Mouse (Mus musculus) heart, embryonic 14.5 days (tissue): ENCODE results near the gene Rad51b. TPM values are rescaled to one million over a fixed set of nuclear protein-coding genes. Genes with fewer than 3 reads are reported as not detected.

Experiments used
- ATAC-seq: fragments of 200-750 bp; cut with Nextera tagmentation; 2 replicates; pipeline ENCODE4 v1.8.0; 2017; ENCODE audit warnings: low read depth, moderate TSS enrichment; ENCODE audit not compliant: insufficient number of reproducible peaks, insufficient read depth, low FRiP score
- H3K27ac ChIP-seq, 2 experiments: fragments of 200-500 bp in 1 of 2; fragments of 300-500 bp in 1 of 2; sonication (generic) in 1 of 2; replicated peaks in 1 of 2; 2 replicates each; pipeline ENCODE4 v1.5.1; 2012 to 2014; ENCODE audit warnings: low read depth in 2 of 2, low read length in 2 of 2, control low read depth in 1 of 2, mild to moderate bottlenecking in 1 of 2, mixed read lengths in 1 of 2; ENCODE audit not compliant: control insufficient read depth in 1 of 2, insufficient read depth in 1 of 2
- H3K27me3 ChIP-seq: fragments of 300-500 bp; sonication (generic); 2 replicates; pipeline ENCODE4 v1.6.1; 2014; ENCODE audit warnings: mild to moderate bottlenecking, low read length, control low read depth; ENCODE audit not compliant: control insufficient read depth, insufficient read depth
- H3K36me3 ChIP-seq: fragments of 300-500 bp; sonication (generic); 2 replicates; pipeline ENCODE4 v1.6.1; 2014; ENCODE audit warnings: mild to moderate bottlenecking, control low read depth, low read length, mixed read lengths; ENCODE audit not compliant: control insufficient read depth, insufficient read depth
- H3K4me1 ChIP-seq, 2 experiments: fragments of 200-500 bp in 1 of 2; fragments of 300-500 bp in 1 of 2; sonication (generic) in 1 of 2; 2 replicates each; pipeline ENCODE4 v1.6.1; 2012 to 2014; ENCODE audit warnings: low read length in 2 of 2, control low read depth in 1 of 2, mixed read lengths in 1 of 2; ENCODE audit not compliant: control insufficient read depth in 2 of 2, insufficient read depth in 2 of 2
- H3K4me2 ChIP-seq: fragments of 300-500 bp; sonication (generic); 2 replicates; pipeline ENCODE4 v1.6.1; 2014; ENCODE audit warnings: mild to moderate bottlenecking, low read length
- H3K4me3 ChIP-seq, 2 experiments: fragments of 200-500 bp in 1 of 2; fragments of 300-500 bp in 1 of 2; sonication (generic) in 1 of 2; 2 replicates each; pipeline ENCODE4 v1.5.1; 2012 to 2014; ENCODE audit warnings: low read length in 2 of 2, mild to moderate bottlenecking in 2 of 2, control low read depth in 1 of 2, low read depth in 1 of 2, moderate library complexity in 1 of 2; ENCODE audit not compliant: control insufficient read depth in 1 of 2, insufficient read depth in 1 of 2
- H3K9ac ChIP-seq: fragments of 300-500 bp; sonication (generic); 2 replicates; pipeline ENCODE4 v1.6.1; 2014; ENCODE audit warnings: mild to moderate bottlenecking, low read length
- H3K9me3 ChIP-seq: fragments of 300-500 bp; sonication (generic); 2 replicates; pipeline ENCODE4 v1.6.1; 2016; ENCODE audit warnings: low read length, control low read depth; ENCODE audit not compliant: control insufficient read depth
- WGBS: fragments of 180-500 bp; shearing (Covaris S2); extraction: QIAGEN DNeasy Blood & Tissue Kit; methylation state at CpG from one replicate; pipeline ENCODE4 v1.1.7; 2014; 5-methylcytosine and 5-hydroxymethylcytosine counted together
- polyA plus RNA-seq: library from polyadenylated mRNA; unstranded; fragments of >200 nt; fragmentation: Nextera tagmentation; extraction: Ambion mirVana; gene quantifications from 2 replicates; pipeline ENCODE4 v1.2.1, GENCODE M21; 2014

Rad51b gene
- polyA plus RNA-seq, 1 experiment from 2014 or later, result 4.2 TPM

DNA sequence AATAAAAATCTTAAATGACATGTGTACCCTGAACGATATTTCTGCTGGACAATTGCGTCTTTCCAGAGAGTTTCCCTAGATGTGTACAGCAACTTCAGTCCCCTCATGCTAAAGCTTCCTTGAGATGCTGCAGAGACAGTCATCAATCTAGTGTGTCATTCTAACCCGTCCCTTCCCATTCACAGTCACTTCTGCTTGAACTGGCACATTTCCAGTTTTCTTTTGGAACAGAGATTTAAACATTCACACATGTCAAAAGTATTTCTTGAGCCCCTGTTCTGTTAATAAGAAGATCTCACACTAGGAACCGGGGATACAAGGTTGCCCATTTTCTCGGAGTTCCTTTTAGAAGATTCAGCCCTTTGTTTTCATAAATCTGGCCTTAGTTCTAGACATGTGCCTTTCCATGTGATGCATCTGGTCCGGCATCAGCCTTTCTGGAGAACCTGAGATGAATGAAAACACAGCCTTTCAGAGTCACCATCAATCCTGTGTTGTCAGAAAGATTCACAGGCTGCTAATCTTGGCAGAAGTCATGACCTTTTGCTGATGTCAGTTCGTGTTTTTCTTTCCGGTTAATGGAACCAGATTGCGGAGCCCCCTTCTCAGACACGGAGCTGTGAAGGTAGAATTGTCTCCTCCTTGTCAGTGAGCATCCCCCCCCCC lies 448.9 kb downstream of the Rad51b start:
- Histone ChIP-seq H3K4me3 (no peak overlapping the region), H3K9ac (no peak overlapping the region), H3K27me3 (no peaks in the 10 kb centered on the region), H3K36me3 (no peaks in the 10 kb centered on the region), H3K27ac (no peak overlapping the region), H3K4me2 (no peak overlapping the region), H3K9me3 (no peaks in the 10 kb centered on the region), H3K4me1 (peaks cover 23 to 38% of the 10 kb centered on the region in 2 experiments)
- 49% methylated on average over 10 of the region's 10 CpGs for WGBS
- ATAC-seq, result no peak

DNA sequence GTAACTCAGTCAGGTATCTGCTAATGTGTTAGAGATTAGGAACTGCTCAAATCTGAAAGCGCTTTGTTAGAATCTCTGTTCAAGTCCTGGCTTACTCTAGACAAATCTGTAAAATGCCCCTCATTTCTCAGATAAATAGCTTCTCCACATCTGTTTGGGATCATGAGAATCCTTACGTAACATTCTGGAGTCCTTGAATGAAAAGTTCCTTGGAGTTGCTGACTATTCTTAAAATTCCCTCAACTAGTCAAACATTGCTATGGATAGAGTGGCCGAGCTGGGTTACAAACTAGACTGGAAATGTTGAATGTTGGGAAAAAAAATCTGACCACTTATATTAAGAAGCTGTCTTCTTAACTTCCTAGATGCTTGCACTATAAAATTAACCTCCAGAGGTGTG lies 450.5 kb downstream of the Rad51b start:
- Histone ChIP-seq H3K36me3 (no peaks in the 10 kb centered on the region), H3K27me3 (no peaks in the 10 kb centered on the region), H3K4me2 (no peak overlapping the region), H3K9ac (no peak overlapping the region), H3K27ac (no peak overlapping the region), H3K4me3 (no peak overlapping the region), H3K4me1 (peaks cover 35 to 54% of the 10 kb centered on the region in 2 experiments), H3K9me3 (no peaks in the 10 kb centered on the region)
- ATAC-seq, result no peak
- 87% methylated on average over 3 of the region's 3 CpGs for WGBS

DNA sequence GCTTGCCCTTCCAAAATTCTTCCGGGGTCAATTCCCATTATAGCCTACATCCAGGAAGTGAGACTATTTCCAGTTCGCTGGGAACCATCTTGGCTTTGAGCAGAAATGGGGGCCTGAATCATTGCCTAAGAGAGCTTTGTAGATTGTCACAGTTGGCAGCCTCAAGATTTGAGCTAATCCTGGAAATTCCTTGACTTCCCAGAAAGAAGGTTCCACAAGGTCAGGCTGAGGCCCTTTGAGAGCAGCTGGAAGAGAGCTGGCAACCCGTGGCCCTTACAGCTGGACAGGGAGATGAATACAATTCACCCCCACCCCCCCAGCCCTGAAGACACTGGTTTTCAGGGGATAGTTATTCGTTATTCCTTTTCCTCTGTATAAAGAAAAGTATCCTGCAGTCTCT lies 451.8 kb downstream of the Rad51b start:
- no peaks in the 10 kb centered on the region for H3K27me3 ChIP-seq
- WGBS, result 57% methylated on average over 4 of the region's 4 CpGs

DNA sequence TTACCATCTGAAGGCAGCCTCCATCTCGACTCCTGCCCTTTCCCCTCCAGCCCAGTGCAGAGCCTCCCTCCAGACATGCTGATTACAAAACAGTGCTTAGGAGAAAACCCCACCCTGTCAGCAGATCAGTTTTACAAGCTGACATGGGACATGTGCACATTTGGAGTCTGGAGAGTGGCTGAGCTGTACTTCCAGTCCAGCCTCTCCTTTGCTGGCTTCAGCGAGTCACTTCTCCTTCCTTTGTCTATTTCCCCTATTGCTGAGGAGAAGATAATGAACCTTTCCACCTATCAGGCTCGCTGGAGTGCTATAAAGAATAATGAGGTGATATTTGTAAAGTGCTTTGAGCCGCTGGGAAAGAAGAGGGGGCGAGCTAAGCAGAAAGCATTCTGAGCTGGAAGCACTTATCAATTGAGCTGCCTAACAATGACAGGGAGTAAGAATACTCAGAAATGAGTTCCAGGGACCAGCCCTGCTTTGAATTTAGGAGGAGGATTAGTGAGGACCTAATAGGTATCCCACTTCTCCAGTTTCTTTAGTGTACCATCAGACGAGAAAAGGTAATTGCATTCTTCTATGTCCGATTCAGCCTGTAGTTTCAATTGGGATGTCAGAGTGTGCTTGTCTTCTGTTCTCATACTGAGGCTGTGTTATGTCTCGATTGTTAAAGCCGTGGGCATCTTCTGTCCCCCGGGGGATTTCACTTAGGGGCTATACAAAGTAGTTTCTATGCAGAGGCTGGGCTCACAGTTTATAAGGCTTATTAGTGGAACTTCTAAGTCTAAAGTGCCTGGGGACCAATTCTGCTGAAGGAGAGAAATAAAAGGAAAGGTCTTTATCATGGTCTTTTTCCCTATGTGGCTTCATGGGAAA lies 453.4 kb downstream of the Rad51b start:
- Histone ChIP-seq H3K9ac (peak overlapping the region; percentile 52), H3K4me3 (0 out of 4 replicates have a peak overlapping the region, but pooled peaks of 1 of the 2 experiments have one; percentile 0), H3K9me3 (no peaks in the 10 kb centered on the region), H3K27me3 (no peaks in the 10 kb centered on the region), H3K4me2 (peak overlapping the region; percentile 42), H3K4me1 (peaks cover 35 to 51% of the 10 kb centered on the region in 2 experiments), H3K36me3 (no peaks in the 10 kb centered on the region), H3K27ac (peak overlapping the region; percentile 53 to 63)
- peak; percentile 66 for ATAC-seq
- 18% methylated on average over 10 of the region's 10 CpGs for WGBS

More for the DNA sequence above, 451.8 kb downstream of the Rad51b start:
- peak overlapping the region in 1 of 2 experiments; percentile 63; a peak in 1 of 4 replicates for H3K27ac ChIP-seq
- no peak overlapping the region for H3K4me2 ChIP-seq
- H3K9ac ChIP-seq, result no peak overlapping the region
- H3K36me3 ChIP-seq, result no peaks in the 10 kb centered on the region
- no peaks in the 10 kb centered on the region for H3K9me3 ChIP-seq
- H3K4me1 ChIP-seq, result peaks cover 36 to 55% of the 10 kb centered on the region in 2 experiments
- no peak overlapping the region for H3K4me3 ChIP-seq
- no peak for ATAC-seq

DNA sequence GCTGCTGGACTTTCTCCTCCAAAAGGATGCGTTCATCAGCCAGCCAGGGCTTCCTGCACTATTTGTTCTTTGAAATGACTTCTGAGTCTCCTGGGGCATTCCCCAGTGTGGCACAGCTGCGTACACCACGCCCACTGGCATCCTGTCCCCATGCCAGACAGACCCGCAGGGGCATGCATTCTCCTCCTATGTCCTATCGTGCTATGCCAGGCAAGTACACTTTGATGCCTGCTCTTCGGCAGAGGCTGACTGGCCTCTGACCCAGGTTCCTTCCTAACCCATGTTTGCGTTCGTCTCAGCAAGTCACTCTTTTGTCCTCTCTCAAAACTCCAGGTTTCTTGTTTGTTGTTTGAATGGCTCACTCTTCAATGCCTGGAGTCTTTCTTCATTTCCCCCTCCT lies 454.7 kb downstream of the Rad51b start:
- Histone ChIP-seq H3K4me1 (peaks cover 32 to 51% of the 10 kb centered on the region in 2 experiments), H3K27me3 (no peaks in the 10 kb centered on the region), H3K36me3 (no peaks in the 10 kb centered on the region), H3K4me3 (no peak overlapping the region), H3K27ac (0 out of 4 replicates have a peak overlapping the region, but pooled peaks of 1 of the 2 experiments have one; percentile 6), H3K4me2 (no peak overlapping the region), H3K9ac (peak overlapping the region; percentile 32; the same call in 1 of the 2 replicates), H3K9me3 (no peaks in the 10 kb centered on the region)
- ATAC-seq, result no peak
- 55% methylated on average over 8 of the region's 8 CpGs for WGBS

DNA sequence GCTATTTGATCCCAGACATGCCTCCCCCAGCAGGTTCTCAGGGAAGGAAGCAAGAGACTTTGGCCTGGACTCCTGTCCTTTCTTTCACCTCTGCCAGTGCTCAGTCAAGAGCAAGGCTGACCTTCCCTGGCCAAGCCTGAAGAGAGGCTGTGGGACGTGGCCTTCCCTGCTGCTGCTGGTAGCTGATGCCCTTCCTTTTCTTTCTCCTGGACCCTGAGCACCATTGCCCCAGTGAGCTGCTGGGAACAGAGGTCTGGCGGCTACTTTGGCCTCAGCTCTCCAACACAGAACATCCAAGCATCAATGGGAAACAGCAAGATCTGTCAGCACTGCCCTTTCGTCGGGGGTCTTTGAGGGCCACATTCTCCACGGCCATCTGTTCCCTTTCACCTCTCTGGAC lies 455.1 kb downstream of the Rad51b start:
- no peaks in the 10 kb centered on the region for H3K9me3 ChIP-seq
- no peak overlapping the region for H3K4me3 ChIP-seq
- H3K4me2 ChIP-seq, result no peak overlapping the region
- no peaks in the 10 kb centered on the region for H3K27me3 ChIP-seq
- no peak overlapping the region for H3K9ac ChIP-seq
- H3K36me3 ChIP-seq, result no peaks in the 10 kb centered on the region
- H3K27ac ChIP-seq, result 0 out of 4 replicates have a peak overlapping the region, but pooled peaks of 1 of the 2 experiments have one; percentile 6
- peaks cover 32 to 51% of the 10 kb centered on the region in 2 experiments for H3K4me1 ChIP-seq
- WGBS, result 15% methylated on average over 5 of the region's 5 CpGs
- ATAC-seq, result no peak

DNA sequence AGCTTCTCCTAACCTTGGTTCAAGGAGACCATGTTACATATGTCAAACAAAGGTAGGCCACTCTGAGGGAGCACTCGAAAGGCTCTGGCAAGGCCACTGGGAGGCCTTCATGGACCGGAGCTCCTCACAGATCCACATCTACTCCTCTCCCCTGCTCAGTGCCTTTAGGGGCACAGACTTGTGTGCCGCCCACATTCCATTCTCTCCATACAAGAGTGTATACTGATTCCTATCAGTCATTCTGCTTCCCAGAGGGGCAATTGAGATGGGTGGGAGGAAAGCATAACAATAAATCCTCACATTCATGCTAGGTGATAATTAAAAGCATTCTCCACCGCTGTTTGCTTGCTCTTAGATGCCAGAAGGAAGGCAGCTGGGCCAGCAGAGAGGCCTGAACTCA lies 458.5 kb downstream of the Rad51b start:
- H3K27me3 ChIP-seq, result no peaks in the 10 kb centered on the region
- H3K27ac ChIP-seq, result 0 out of 4 replicates have a peak overlapping the region, but pooled peaks of 1 of the 2 experiments have one; percentile 6
- H3K4me2 ChIP-seq, result no peak overlapping the region
- H3K9me3 ChIP-seq, result no peaks in the 10 kb centered on the region
- no peak overlapping the region for H3K4me3 ChIP-seq
- 67% methylated on average over 4 of the region's 4 CpGs for WGBS
- no peaks in the 10 kb centered on the region for H3K36me3 ChIP-seq
- H3K9ac ChIP-seq, result no peak overlapping the region
- no peak for ATAC-seq
- peaks cover 34 to 44% of the 10 kb centered on the region in 2 experiments for H3K4me1 ChIP-seq
